Mouse (Mus musculus): ENCODE measurements around the gene Mrpl49.
"Not testable (repeated sequence)": the region's sequence is repeated elsewhere in the genome, so short reads cannot be mapped to it uniquely, and the experiment has no call there.

Mrpl49 gene

GRCm38 (mm10) chr19:6067011-6067723 is 9.6 kb upstream of the Mrpl49 start:
- in situ Hi-C loops (cut with MboI, MseI): no loop called here

GRCm38 (mm10) chr19:6066571-6066970 is 9.0 kb upstream of the Mrpl49 start:
- in situ Hi-C loops (cut with MboI, MseI): no loop called here

- in situ Hi-C loops (cut with MboI, MseI): no loop called here
These were observed 5.5 kb upstream of the Mrpl49 start for GRCm38 (mm10) chr19:6063081-6063480.

- in situ Hi-C loops (cut with MboI, MseI): no loop called here
These were observed 4.8 kb upstream of the Mrpl49 start for GRCm38 (mm10) chr19:6062418-6062817.

- in situ Hi-C loops (cut with MboI, MseI): no loop called here
These were observed 4.2 kb upstream of the Mrpl49 start for GRCm38 (mm10) chr19:6061641-6062302.

GRCm38 (mm10) chr19:6061021-6061533 is 3.5 kb upstream of the Mrpl49 start, which contains the start of gene Znhit2:
TSS of gene Znhit2 (plus strand) at chr19:6061192.
- in situ Hi-C loops (cut with MboI, MseI): no loop called here

- in situ Hi-C loops (cut with MboI, MseI): no loop called here
These were observed 1.4 kb upstream of the Mrpl49 start for GRCm38 (mm10) chr19:6058966-6059365.

GRCm38 (mm10) chr19:6058513-6058912 is 928 bp upstream of the Mrpl49 start:
- in situ Hi-C loops (cut with MboI, MseI): no loop called here

GRCm38 (mm10) chr19:6056696-6057095 is 889 bp downstream of the Mrpl49 start:
- in situ Hi-C loops (cut with MboI, MseI): no loop called here

- in situ Hi-C loops (cut with MboI, MseI): no loop called here
These were observed 3.3 kb downstream of the Mrpl49 start for GRCm38 (mm10) chr19:6054296-6054695.

GRCm38 (mm10) chr19:6052516-6052915 is 5.1 kb downstream of the Mrpl49 start:
- in situ Hi-C loops (cut with MboI, MseI): no loop called here

GRCm38 (mm10) chr19:6048681-6049410 is 8.7 kb downstream of the Mrpl49 start:
- in situ Hi-C loops (cut with MboI, MseI): no loop called here

GRCm38 (mm10) chr19:6047899-6048166 is 9.8 kb downstream of the Mrpl49 start:
- in situ Hi-C loops (cut with MboI, MseI): no loop called here

- in situ Hi-C loops (cut with MboI, MseI): no loop called here
These were observed 10.3 kb downstream of the Mrpl49 start for GRCm38 (mm10) chr19:6047154-6047898.

- in situ Hi-C loops (cut with MboI, MseI): no loop called here
These were observed 11.1 kb downstream of the Mrpl49 start, which contains the start of gene Syvn1 for GRCm38 (mm10) chr19:6046294-6047153. TSS of gene Syvn1 (plus strand) at chr19:6046576.

GRCm38 (mm10) chr19:6045366-6046293 is 12.0 kb downstream of the Mrpl49 start:
- in situ Hi-C loops (cut with MboI, MseI): no loop called here

GRCm38 (mm10) chr19:6044102-6044501 is 13.5 kb downstream of the Mrpl49 start:
- in situ Hi-C loops (cut with MboI, MseI): not testable (repeated sequence)

- in situ Hi-C loops (cut with MboI, MseI): no loop called here
These were observed 15.3 kb downstream of the Mrpl49 start for GRCm38 (mm10) chr19:6042293-6042692.

- in situ Hi-C loops (cut with MboI, MseI): no loop called here
These were observed 17.6 kb downstream of the Mrpl49 start for GRCm38 (mm10) chr19:6040002-6040401.

GRCm38 (mm10) chr19:6038326-6038725 is 19.3 kb downstream of the Mrpl49 start:
- in situ Hi-C loops (cut with MboI, MseI): loop anchor here in 1 of 2 experiments (5.0 to 10.0 kb wide), 2 partner anchors 71 to 796 kb away; no protein-coding TSS in a partner anchor

Measured in T-helper 17 cell (primary cell).